Mouse (Mus musculus): ENCODE data around the gene Amhr2.

Gene Amhr2

DNA sequence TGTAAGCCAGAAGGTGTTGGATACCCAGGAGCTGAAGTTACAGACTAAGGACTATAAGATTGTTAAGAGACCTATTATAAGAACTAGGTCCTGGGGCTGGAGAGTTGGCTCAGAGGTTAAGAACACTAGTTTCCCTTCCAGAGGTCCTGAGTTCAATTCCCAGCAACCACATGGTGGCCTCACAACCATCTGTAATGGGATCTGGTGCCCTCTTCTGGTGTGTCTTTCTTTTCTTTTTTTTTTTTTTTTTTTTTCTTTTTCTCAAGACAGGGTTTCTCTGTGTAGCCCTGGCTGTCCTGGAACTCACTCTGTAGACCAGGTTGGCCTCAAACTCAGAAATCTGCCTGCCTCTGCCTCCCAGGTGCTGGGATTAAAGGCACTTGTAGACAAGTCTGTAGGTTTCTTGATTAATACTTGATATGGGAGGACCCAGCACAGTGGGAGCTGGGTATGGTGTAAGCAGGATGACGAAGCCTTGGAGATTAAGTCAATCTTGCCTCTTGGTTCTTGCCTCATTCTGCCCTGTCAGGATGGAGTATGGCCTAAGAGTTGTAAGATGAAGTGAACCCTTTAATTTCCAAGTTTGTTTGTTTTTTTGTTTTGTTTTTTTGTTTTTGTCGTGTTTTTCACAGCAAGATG is 21.4 kb upstream of the Amhr2 start:
- no peak for DNase-seq (ENCODE audit: low spot score in 2 of 2)

DNA sequence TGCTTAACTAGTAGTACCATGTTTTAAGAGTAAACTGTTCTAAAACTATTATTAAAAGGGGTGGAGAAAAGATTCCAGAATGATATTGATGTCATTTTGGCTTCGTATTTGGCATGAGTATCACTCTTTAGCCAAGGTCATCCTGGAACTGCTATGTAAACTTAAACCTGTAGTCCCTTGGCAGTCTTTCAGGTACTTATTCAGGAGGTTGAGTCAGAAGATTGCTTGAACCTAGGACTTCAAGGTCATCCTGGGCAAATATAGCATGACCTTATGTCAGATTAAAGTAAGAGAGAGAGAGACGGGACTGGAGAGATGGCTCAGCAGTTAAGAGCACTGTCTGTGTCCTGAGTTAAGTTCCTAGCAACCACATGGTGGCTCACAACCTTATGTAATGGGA is 20.5 kb upstream of the Amhr2 start:
- DNase-seq (ENCODE audit: low spot score in 2 of 2) = no peak

DNA sequence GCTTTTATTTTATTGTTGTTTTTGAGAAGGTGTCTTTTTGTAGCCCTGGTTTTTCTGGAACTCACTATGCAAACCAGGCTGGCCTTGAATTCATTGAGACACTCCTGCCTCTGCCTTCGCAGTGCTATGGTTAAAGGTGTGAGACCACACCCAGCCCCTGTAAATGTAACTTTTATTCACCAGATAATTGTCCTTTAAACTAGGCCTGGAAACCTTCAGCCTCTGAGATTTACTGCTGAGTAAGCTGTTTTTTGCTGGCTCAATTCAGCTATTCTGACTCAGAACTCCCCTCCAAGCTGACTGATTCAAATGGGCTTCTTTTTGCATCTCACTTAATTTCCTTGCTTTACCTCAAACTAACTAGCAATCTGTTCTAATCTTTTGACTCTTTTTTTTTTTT is 18.2 kb upstream of the Amhr2 start:
- no peak for DNase-seq (ENCODE audit: low spot score in 2 of 2)

DNA sequence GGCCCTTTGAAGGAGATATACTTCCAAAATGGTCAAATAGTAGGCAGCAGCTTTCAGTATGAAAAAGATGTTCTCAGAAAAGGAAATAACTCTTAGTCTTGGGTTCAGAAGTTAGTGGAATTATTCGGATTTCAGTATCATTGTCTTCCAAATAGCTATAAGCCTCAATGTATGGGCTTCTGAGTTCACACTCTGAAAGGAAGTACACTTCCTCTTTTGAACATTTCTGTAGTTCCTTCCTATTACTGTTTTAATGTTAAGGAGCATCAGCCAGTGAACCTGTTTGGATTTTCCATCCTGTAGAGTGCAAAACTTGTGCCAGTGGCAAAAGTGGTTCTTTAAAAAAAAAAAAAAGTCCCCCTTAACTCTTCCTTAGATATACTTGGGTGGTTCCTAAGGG is 13.1 kb upstream of the Amhr2 start:
- no peak for DNase-seq (ENCODE audit: low spot score in 2 of 2)

DNA sequence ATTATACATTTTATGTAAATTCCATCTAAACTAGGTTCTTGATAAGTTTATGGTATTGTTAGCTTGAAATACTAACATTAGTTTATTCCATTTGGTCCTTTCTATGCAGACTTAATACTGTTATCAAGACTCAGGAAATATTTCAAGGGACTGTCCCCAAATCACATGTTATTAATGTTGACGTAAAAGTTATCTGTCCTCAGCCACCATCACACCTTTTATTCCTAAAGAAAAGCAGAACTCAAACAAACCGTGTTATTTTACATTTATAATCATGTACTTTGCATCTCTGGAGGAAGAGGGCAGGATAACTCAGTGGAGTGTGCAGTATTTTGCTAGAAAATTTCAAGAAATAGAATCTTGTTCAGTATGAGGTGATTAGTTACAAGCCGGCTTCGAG is 12.0 kb upstream of the Amhr2 start:
- DNase-seq (ENCODE audit: low spot score in 2 of 2) = no peak

DNA sequence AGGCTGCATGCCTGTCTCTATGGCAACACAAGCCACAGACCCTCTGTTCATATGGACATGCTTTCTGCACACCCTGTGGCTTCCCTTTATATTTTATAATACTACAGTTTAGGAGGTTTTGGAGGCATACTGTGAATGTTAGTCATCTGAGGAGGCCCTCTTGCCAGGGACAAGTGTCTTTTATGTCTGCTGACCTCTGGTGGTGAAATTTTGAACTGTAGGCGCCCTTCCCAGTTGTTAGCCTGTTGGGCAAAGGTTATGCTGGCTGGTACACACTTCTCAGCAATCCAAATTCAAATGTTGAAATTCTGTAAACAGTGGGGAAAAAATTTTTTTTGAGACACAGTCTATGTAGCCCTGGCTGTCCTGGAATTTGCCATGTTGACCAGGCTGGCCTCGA is 2.7 kb upstream of the Amhr2 start:
- peak; percentile 68 to 72 for DNase-seq (ENCODE audit: low spot score in 2 of 2)

DNA sequence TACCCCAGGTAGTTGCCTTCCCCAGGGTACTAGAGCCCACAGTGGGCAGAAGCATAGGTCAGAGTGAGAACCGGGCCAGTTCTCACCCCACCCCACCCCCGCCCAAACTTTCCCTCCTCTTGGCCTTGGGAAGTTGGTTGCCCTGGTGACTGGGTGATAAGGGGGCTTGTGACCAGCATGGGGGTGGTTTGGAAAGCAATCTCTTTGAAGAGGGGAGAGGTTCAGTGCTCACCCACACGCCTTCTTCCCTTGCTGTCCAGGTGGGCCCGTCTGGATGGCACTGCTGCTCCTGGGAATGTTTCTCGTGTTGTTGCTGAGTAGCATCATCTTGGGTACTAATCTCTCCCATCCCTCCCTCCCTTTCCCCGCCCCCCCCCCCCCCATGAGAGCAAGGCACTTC is 1.3 kb downstream of the Amhr2 start:
- no peak for DNase-seq (ENCODE audit: low spot score in 2 of 2)

DNA sequence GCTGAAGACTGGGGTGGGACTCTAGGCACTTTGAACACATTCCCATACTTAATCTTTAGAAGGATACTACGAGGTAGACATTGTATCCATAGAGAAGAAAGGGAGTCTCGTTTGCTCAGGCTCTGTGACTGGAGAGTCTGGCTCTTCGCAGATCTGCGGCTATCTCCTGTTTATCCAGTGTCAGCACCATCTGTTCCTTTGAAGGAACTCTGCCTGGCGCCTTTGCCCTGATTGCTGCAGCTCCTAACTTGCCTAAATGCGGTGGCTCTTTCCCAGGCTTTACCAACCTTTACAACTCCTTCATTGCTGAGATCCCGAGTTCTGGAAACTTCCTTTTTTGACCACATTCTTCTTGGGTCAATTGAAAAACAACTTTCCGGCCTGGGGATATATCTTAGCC is 4.2 kb downstream of the Amhr2 start:
- DNase-seq (ENCODE audit: low spot score in 2 of 2) = no peak

DNA sequence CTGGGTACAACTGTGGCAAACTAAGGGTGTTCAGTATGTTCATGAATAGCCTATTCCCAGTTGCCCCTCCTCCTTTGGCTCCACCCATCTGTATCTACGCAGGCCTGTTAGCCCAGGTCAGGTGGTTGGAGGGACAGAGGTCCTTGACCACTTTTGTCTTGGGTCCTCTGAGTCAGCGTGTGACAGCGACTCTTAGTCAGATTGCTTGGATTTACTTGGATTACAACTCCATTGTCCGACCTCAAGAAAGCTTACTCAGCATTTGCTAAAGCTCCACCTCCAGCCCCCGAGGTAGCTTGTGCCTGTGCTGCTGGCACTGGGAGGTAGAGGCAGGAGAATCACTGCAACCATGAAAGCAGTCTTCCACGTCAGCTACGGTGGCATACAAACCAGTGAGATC is 5.8 kb downstream of the Amhr2 start:
- DNase-seq (ENCODE audit: low spot score in 2 of 2) = no peak

DNA sequence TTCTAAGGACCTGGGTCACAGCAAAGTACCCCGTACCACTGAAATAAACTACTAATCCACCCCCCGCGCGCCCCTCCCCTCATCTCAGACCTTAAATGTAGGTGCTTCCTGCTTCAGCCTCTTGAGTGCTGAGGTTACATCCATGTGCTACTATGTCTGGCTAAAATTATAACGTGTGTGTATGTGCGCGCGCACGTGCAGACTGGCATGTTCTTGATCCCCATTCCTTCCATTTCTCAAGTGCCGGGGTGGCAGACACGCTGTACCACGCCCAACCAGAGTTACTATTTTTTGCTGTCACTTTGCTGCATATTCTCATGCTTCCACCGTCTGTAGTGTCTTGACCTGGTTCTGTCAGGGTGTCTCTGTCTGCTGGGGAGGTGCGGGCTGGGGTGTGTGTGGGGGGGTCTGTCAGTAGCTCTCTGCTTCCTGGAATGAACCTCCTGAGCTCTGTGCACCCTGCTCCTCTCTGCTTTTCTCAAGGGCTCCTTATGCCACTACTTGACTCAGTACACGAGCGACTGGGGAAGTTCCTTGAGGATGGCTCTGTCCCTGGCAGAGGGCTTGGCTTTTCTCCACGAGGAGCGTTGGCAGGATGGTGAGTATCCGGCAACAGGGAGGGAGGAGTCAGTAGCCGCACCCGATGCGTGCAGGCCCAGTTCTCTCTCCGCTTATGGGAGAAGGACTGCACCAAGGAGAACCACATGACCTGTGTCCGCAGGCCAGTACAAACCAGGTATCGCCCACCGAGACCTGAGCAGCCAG is 6.7 kb downstream of the Amhr2 start:
- DNase-seq (ENCODE audit: low spot score in 2 of 2) = no peak

DNA sequence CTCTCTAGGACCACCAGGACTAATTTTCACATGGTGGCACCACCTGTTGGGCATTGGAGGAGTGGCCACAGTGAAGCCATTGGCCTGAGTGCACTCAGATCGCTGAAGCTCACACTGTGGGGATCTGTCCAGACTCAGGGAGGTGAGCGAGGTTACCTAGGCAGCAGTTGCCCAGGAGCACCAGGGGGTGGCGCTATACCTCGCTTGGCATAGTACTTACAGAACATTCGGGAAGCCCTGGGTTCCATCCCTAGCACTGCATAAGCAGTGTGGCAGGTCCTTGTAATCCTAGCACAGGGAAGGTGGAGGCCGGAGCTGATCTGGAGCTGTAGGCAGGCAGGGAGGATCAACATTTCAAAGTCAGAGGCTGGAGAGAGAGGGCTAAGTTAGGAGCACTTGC is 10.8 kb downstream of the Amhr2 start:
- DNase-seq (ENCODE audit: low spot score in 2 of 2) = no peak

DNA sequence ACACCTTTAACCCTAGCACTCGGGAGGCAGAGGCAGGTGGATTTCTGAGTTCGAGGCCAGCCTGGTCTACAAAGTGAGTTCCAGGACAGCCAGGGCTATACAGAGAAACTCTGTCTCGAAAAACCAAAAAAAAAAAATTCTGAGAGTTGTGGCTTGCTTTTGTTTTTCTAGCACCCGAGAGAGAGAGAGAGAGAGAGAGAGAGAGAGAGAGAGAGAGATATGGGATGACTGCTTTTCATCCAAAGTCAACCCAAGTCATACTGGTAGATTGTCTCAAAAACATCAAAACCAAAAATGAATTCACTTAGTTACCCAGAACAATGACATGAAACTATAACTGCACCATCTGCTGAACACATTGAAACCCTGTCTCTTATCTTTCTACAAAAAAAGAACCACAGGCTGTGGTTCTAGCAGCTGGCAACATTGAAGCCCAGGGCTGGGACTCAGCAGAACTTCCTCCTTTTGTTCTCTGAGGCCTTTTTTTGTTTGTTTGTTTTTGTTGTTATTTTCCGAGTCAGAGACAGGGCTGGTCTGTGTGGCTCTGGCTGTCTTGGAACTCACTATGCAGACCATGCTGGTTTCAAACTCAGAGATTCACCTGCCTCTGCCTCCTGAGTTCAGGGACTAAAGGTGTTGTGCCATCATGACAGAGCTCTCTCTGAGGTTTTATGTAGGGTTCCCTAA is 13.0 kb downstream of the Amhr2 start:
- no peak for DNase-seq (ENCODE audit: low spot score in 2 of 2)

DNA sequence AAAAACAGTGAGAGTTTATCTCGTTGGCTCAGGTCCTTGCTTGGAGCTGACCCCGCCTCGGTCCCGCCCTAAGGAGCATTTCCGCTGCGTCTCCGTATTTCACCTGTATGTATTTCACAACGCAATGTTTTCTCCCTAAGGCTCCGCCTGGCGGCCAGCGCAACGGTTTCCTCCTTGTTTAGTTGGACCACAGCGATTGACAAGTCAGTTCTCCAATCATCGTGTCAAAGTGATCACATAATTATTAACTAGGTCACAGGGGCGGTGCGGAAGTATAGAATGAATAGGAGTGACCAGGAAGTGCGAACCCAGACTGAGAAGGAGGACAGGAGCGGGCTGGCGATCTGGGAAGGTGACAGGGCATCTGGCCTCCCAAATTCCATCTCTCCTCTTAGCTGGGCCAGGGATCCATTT is 13.7 kb downstream of the Amhr2 start, which contains the start of gene Prr13:
Gene Prr13 (plus strand): TSS at position 125 of the 414 bp plus-strand sequence.
- DNase-seq (ENCODE audit: low spot score in 2 of 2) = peak; percentile 91 to 93

DNA sequence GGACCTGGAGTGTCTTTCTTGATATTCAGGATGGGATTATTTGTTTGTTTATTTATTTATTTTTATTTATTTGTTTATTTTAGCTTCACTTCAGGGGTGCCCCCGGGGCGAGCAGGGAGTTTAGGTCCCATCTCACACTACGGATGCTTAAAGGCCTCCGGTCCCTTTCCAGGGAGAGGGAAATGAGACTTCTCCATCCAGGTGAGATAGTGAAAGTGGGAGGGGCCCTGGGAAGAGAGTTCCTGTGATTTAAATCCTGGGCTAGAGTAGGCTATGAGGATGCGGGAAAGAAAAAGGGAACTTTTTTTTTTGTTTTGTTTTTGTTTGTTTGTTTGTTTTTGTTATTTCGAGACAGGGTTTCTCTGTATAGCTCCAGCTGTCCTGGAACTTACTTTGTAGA is 14.2 kb downstream of the Amhr2 start:
- DNase-seq (ENCODE audit: low spot score in 2 of 2) = no peak

DNA sequence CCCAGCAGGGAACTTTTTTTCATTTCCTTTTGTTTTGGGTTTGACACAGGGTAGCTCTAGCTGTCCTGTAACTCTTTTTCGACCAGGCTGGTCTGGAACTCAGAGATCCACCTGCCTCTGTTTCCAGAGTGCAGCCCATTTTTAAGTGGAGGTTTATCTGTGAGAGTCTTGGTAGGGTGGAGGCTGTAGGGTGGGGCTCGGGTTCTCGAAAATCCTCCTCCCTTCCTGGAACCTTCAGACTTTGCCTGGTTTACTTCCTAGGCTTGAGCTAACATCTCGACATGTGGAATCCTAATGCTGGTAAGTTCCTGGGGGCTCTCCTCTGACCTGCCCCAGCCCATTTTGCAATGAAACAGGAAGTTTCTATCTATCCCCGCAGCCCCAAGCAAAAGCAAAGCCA is 14.7 kb downstream of the Amhr2 start:
- DNase-seq (ENCODE audit: low spot score in 2 of 2) = no peak

DNA sequence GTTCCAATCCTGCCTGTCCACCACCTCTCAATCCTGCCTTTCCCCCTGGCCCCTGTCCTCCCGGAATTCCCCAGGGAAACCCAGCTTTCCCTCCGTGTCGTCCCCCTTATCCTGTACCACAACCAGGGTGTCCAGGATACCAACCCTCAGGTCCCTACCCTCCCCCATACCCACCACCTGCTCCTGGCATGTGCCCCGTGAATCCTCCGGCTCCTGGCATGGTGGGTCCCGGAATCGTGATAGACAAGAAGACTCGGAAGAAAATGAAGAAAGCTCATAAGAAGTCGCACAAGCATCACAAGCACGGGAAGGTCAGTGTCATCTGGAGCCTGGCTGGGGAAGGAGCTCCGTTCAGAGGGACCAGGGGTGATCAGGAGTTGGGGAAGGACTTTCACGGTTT is 15.2 kb downstream of the Amhr2 start:
- DNase-seq (ENCODE audit: low spot score in 2 of 2) = no peak

DNA sequence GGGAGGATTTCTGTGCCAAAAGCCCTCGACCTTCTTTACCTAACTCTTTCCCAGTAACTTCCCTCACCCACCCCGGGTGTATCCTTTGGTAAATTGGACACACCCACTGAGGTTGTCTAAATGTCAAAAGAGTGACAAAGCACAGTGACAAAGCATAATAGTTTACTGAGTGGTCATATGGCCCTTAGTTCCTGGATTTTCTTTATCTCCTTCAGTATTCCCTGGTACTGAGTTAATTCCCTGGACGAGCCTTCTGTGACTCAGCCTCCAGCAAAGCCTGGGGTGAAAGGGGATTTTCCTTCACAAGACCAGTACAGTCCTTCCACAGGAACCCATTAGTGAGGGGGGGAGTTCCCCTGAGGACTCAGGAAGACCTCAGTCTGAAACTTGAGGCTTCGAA is 15.8 kb downstream of the Amhr2 start:
- DNase-seq (ENCODE audit: low spot score in 2 of 2) = no peak

DNA sequence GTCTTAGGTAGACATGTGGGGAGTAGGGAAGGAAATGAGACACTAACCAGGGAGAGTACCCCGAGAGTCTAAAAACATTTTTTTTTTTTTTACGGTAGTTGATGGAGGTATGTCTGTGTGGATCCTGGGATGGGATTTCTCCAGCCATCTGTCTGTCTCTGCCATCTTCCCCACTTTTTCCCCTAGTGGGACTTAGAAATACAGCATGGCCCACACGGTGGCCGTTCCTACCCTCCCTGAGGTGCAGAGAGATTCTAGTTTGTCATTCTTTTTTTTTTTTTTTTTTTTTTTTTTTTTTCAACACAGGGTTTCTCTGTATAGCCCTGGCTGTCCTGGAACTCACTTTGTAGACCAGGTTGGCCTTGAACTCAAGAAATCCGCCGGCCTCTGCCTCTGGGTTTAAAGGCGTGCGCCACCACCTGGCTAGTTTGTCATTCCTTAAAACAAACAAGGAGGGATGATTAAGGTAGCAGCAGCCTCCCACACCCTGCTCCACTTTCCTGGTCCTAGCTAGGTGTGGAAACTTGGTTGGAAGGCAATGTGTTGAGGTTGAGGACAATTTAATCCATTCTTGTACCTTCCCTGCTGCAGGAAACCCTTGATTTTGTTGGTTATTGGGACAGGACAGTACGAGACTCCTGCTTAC is 16.4 kb downstream of the Amhr2 start:
- no peak for DNase-seq (ENCODE audit: low spot score in 2 of 2)

DNA sequence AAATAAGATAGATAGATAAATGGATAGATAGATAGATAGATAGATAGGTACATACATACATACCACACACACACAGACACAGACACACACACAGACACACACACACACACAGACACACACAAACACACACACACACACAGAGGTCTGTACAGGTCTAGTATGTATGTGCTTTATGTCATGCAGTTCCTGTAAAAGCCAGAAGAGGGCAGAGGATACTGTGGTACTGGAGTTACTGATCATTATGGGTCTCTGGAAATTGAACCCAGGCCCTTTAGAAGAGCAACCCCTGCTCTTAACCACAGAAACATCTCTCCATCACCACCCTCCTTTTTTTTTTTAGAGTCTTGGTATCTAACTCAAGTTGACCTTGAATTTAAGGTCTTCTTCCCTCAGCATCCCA is 18.5 kb downstream of the Amhr2 start:
- no peak for DNase-seq (ENCODE audit: low spot score in 2 of 2)

DNA sequence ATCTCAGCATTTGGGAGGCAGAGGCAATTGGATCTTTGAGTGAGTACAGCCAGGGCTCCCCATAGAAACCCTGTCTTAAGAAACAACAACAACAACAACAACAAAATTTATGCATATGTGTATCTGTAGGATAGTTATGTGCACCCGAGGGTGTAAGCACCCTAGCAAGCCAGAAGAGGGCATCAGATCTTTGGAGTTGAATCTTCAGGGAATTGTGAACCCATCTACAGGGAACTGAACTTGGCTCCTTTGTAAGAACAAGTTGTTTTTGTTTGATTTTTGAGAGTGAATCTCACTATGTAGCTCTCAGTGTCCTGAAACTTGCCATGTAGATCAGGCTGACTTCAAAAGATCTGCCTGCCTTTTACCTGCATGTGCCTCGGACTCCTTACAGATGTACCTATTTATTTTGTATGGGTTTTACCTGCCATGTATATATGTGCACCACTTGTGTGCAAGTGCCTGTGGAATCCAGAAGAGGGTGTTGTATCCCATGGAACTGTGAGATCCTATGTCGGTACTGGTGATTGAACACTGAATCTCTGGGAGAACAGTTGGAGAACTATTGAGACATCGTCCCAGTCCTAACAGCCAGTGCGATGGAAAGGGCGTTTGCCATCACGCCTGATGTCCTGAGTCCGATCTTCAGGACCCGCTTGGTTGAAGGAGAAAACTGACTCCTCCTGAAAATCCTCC is 23.7 kb downstream of the Amhr2 start:
- DNase-seq (ENCODE audit: low spot score in 2 of 2) = no peak

DNA sequence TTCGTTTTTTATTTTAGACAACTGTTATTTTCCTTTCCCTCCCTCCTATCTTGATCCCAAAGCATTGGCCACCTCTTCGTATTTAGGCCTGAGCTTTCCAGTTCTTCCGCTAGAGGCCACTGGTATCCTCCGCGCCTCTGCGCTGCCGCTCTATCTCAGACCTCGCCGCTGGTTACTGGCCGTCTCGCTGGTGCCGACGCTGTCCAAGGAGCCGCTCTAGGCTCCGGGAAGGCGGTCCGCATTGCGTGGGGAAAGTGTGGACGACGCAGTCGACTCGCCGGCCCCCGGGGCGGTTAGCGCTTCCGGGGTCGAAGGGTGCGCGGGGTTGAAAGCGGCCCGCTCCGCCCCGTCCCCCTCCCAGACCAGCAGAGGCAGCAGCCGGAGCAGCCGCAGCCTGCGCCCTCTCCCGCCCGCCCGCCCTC is 25.0 kb downstream of the Amhr2 start, which contains the start of gene Pcbp2:
Gene Pcbp2 (plus strand): TSS at position 357 of the 422 bp plus-strand sequence.
- DNase-seq (ENCODE audit: low spot score in 2 of 2) = peak; percentile 96 to 97
